Mouse (Mus musculus) lung, embryonic 16.5 days (tissue): ENCODE data around the gene Shroom3. TPM values are rescaled to one million over a fixed set of nuclear protein-coding genes. Genes with fewer than 3 reads are reported as not detected.

ENCODE experiments used
- ATAC-seq: fragments of 200-750 bp; cut with Nextera tagmentation; 2 replicates; pipeline ENCODE4 v1.8.0; 2017; ENCODE audit warnings: low read depth, mild to moderate bottlenecking, moderate library complexity
- H3K27ac ChIP-seq: fragments of 300-500 bp; sonication (generic); 2 replicates; pipeline ENCODE4 v1.5.1; 2014; ENCODE audit warnings: mild to moderate bottlenecking, control low read depth, low read length
- H3K27me3 ChIP-seq: fragments of 300-500 bp; sonication (generic); 2 replicates; pipeline ENCODE4 v1.6.1; 2014; ENCODE audit warnings: low read depth, low read length, mixed read lengths; ENCODE audit not compliant: control insufficient read depth, insufficient read depth
- H3K36me3 ChIP-seq: fragments of 300-500 bp; sonication (generic); 2 replicates; pipeline ENCODE4 v1.6.1; 2014; ENCODE audit warnings: low read length; ENCODE audit not compliant: control insufficient read depth, insufficient read depth
- H3K4me1 ChIP-seq: fragments of 300-500 bp; sonication (generic); replicated peaks from 2 replicates; pipeline ENCODE4 v1.6.1; 2014; ENCODE audit warnings: low read length, mixed read lengths; ENCODE audit not compliant: control insufficient read depth, insufficient read depth
- H3K4me2 ChIP-seq: fragments of 300-500 bp; sonication (generic); 2 replicates; pipeline ENCODE4 v1.6.1; 2014; ENCODE audit warnings: low read depth, low read length, control low read depth
- H3K4me3 ChIP-seq: fragments of 300-500 bp; sonication (generic); 2 replicates; pipeline ENCODE4 v1.5.1; 2014; ENCODE audit warnings: mild to moderate bottlenecking, low read length, control low read depth
- H3K9ac ChIP-seq: fragments of 300-500 bp; sonication (generic); 2 replicates; pipeline ENCODE4 v1.6.1; 2014; ENCODE audit warnings: low read length, control low read depth
- H3K9me3 ChIP-seq: fragments of 300-500 bp; sonication (generic); 2 replicates; pipeline ENCODE4 v1.6.1; 2016; ENCODE audit warnings: low read length; ENCODE audit not compliant: control insufficient read depth
- WGBS: fragments of 180-500 bp; shearing (Covaris S2); extraction: QIAGEN DNeasy Blood & Tissue Kit; methylation state at CpG from one replicate; pipeline ENCODE4 v1.1.7; 2014; 5-methylcytosine and 5-hydroxymethylcytosine counted together
- polyA plus RNA-seq: library from polyadenylated mRNA; unstranded; fragments of >200 nt; fragmentation: Nextera tagmentation; extraction: Ambion mirVana; gene quantifications from 2 replicates; pipeline ENCODE4 v1.2.1, GENCODE M21; 2015

Gene Shroom3
- polyA plus RNA-seq, 1 experiment from 2014 or later: 4.0 TPM

DNA sequence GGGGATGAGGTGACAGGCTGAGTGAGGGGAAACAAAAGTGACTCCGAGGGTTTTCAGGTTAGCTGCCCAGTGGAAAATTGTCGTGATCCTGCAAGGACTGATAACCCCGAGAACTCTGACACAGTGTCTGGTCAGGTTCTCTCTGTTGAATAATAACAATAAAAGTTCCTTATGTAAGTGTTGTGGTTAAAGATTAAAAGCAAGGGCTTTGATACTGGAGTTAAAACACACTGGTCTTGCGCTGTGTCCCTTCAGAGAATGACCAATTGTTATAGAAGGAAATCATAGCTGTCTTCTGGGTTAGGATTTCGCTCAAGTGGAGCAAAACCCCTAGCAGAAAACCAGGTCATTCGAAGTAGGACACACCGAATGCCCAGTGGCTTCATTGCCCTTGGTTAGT is 140.3 kb downstream of the Shroom3 start:
- no peaks in the 10 kb centered on the region for H3K27me3 ChIP-seq
- H3K4me1 ChIP-seq: peaks cover 11% of the 10 kb centered on the region
- no peaks in the 10 kb centered on the region for H3K36me3 ChIP-seq
- 66% methylated on average over 7 of the region's 7 CpGs for WGBS
- no peak for ATAC-seq
- H3K27ac ChIP-seq: no peak overlapping the region
- no peaks in the 10 kb centered on the region for H3K9me3 ChIP-seq
- H3K4me2 ChIP-seq: no peak overlapping the region
- H3K4me3 ChIP-seq: no peak overlapping the region
- no peak overlapping the region for H3K9ac ChIP-seq

DNA sequence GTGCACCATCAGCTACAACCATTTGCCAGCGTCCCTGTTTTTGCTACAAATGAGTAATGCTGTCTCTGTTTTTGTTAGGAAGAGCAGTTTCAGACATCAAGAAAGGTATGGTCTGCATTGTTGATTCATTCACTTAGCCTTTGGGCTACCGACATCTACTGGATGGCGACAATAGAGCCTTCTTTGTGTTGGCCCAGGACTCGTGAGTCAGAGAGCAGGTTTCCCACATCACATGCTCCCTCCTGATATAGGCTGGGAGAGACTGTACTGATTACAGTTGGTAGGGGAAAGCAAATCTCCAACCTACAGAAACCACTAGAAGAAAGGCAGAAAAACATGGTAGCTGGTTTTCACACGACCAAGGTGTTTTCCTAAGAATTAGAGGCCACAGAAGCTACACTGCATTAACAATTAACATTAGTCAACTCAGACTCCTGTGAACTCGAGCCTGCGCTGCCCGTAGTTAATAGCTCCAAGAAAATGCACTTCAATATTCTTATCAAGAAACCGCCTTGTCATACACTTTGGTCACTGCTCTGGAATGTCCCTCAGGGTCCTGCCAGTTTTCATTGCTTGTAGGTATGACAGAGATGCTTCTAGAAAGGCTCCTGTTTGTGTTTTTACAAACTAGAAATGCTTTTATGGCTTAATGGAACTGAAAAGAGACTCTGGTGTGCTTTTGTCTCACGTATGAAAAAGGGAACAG is 141.2 kb downstream of the Shroom3 start:
- no peak overlapping the region for H3K4me2 ChIP-seq
- peak overlapping the region; percentile 54 for H3K27ac ChIP-seq
- no peak overlapping the region for H3K4me3 ChIP-seq
- H3K27me3 ChIP-seq: no peaks in the 10 kb centered on the region
- no peaks in the 10 kb centered on the region for H3K9me3 ChIP-seq
- H3K4me1 ChIP-seq: peaks cover 11% of the 10 kb centered on the region
- WGBS: 56% methylated on average over 10 of the region's 10 CpGs
- H3K9ac ChIP-seq: no peak overlapping the region
- peak; percentile 78 for ATAC-seq
- no peaks in the 10 kb centered on the region for H3K36me3 ChIP-seq

GRCm38 (mm10) chr5:92830391-92830790 is 147.2 kb downstream of the Shroom3 start:
- 60% methylated on average over 1 of the region's 1 CpGs for WGBS
- no peaks in the 10 kb centered on the region for H3K36me3 ChIP-seq
- no peak overlapping the region for H3K4me3 ChIP-seq
- H3K9me3 ChIP-seq: no peaks in the 10 kb centered on the region
- ATAC-seq: no peak
- H3K27ac ChIP-seq: no peak overlapping the region
- H3K4me2 ChIP-seq: no peak overlapping the region
- peaks cover 6% of the 10 kb centered on the region; the same call in 1 of the 2 replicates for H3K4me1 ChIP-seq
- H3K9ac ChIP-seq: no peak overlapping the region
- no peaks in the 10 kb centered on the region for H3K27me3 ChIP-seq

- no peak for ATAC-seq
- Histone ChIP-seq H3K4me1 (peaks cover 1% of the 10 kb centered on the region; the same call in 1 of the 2 replicates), H3K27me3 (no peaks in the 10 kb centered on the region), H3K9ac (no peak overlapping the region), H3K27ac (no peak overlapping the region), H3K4me2 (no peak overlapping the region), H3K4me3 (no peak overlapping the region), H3K9me3 (no peaks in the 10 kb centered on the region), H3K36me3 (no peaks in the 10 kb centered on the region)
- WGBS: 35% methylated on average over 7 of the region's 7 CpGs
These were observed 151.3 kb downstream of the Shroom3 start for GRCm38 (mm10) chr5:92834513-92834912.

DNA sequence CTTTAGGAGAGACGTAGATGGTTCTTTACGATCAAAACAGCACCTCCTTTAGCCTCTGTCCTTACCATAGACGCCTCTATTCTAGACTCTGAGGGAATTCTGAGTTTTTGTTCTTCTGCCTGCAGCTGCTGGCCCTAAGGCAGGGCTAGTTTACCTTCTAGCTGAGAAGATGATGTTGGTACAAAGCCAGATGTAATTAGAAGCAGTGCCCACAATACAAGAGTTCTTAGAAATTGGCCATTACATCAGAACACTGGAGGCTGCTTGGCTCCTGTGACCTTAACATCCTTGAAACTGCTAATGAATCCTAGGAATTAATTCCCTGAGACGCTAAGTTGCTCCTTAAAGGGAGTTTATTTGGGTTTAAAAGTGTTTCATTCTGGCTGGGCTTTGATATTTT is 154.1 kb downstream of the Shroom3 start:
- 84% methylated on average over 4 of the region's 4 CpGs for WGBS
- H3K27ac ChIP-seq: no peak overlapping the region
- peaks cover 15% of the 10 kb centered on the region for H3K4me1 ChIP-seq
- no peak overlapping the region for H3K4me2 ChIP-seq
- H3K36me3 ChIP-seq: no peaks in the 10 kb centered on the region
- no peaks in the 10 kb centered on the region for H3K27me3 ChIP-seq
- no peak for ATAC-seq
- H3K4me3 ChIP-seq: no peak overlapping the region
- H3K9ac ChIP-seq: no peak overlapping the region
- H3K9me3 ChIP-seq: no peaks in the 10 kb centered on the region

DNA sequence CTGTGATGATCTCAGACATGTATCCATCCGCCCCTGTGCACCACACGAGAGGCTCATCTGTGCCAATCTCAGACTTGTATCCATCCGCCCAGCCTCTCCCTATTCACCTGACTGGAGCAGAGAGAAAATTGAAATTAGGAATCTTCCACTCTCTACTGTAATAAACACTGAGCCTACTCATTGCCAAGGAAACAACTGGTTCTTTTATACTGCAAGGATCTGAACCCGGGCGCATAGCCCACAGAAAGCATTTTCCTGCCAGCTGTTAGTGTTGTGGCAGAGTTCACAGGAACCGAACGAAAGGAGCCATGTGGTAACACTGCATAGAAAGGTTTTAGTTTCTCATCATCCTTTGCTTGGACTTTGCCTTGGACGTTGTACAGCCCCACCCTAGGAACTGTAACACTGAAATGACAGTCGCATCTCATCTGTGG is 155.1 kb downstream of the Shroom3 start:
- WGBS: 81% methylated on average over 9 of the region's 9 CpGs
- no peak for ATAC-seq

GRCm38 (mm10) chr5:92839314-92839713 is 156.1 kb downstream of the Shroom3 start:
- no peaks in the 10 kb centered on the region for H3K36me3 ChIP-seq
- no peaks in the 10 kb centered on the region for H3K9me3 ChIP-seq
- no peak for ATAC-seq
- H3K4me2 ChIP-seq: no peak overlapping the region
- no peaks in the 10 kb centered on the region for H3K27me3 ChIP-seq
- 55% methylated on average over 4 of the region's 4 CpGs for WGBS
- H3K4me1 ChIP-seq: peaks cover 22% of the 10 kb centered on the region
- no peak overlapping the region for H3K9ac ChIP-seq
- H3K4me3 ChIP-seq: no peak overlapping the region
- H3K27ac ChIP-seq: no peak overlapping the region

More for the DNA sequence above, 155.1 kb downstream of the Shroom3 start:
- H3K9me3 ChIP-seq: no peaks in the 10 kb centered on the region
- H3K4me3 ChIP-seq: no peak overlapping the region
- no peak overlapping the region for H3K9ac ChIP-seq
- H3K27me3 ChIP-seq: no peaks in the 10 kb centered on the region
- H3K4me2 ChIP-seq: no peak overlapping the region
- H3K4me1 ChIP-seq: peaks cover 22% of the 10 kb centered on the region
- no peak overlapping the region for H3K27ac ChIP-seq
- no peaks in the 10 kb centered on the region for H3K36me3 ChIP-seq

DNA sequence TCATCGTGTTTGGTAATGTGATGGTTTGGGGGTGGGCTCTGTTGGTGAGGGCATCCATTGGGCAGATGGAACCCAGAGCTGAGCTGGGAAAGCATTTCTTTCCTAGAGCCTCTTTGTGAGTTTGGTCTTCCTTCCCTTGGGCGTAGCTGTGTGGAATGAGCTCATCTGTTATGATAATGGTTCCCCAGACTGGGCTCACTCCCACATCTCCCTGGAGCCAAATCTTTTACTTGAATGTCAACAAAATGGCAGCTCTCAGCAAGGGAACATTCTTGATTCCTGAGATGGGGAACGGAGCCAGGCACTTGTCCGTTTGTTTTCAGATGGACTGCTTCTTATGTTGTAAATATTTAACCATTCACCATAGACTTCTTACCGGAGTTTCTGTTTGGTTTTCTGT is 158.2 kb downstream of the Shroom3 start:
- no peaks in the 10 kb centered on the region for H3K27me3 ChIP-seq
- no peak overlapping the region for H3K4me3 ChIP-seq
- no peak overlapping the region for H3K9ac ChIP-seq
- peak; percentile 84 for ATAC-seq
- H3K4me1 ChIP-seq: peaks cover 22% of the 10 kb centered on the region
- peak overlapping the region; percentile 70 for H3K27ac ChIP-seq
- no peaks in the 10 kb centered on the region for H3K36me3 ChIP-seq
- WGBS: 21% methylated on average over 5 of the region's 5 CpGs
- no peak overlapping the region for H3K4me2 ChIP-seq
- H3K9me3 ChIP-seq: no peaks in the 10 kb centered on the region

GRCm38 (mm10) chr5:92842417-92842816 is 159.2 kb downstream of the Shroom3 start:
- peaks cover 22% of the 10 kb centered on the region for H3K4me1 ChIP-seq
- WGBS: 6% methylated on average over 8 of the region's 8 CpGs
- no peaks in the 10 kb centered on the region for H3K27me3 ChIP-seq
- no peak for ATAC-seq
- H3K9ac ChIP-seq: no peak overlapping the region
- no peaks in the 10 kb centered on the region for H3K36me3 ChIP-seq
- H3K27ac ChIP-seq: peak overlapping the region; percentile 71
- no peak overlapping the region for H3K4me3 ChIP-seq
- H3K9me3 ChIP-seq: no peaks in the 10 kb centered on the region
- peak overlapping the region; percentile 12; the same call in 1 of the 2 replicates for H3K4me2 ChIP-seq
